Mouse (Mus musculus) kidney, embryonic 16.5 days (tissue): Measurements from ENCODE around the gene Cidec. TPM values are rescaled to one million over a fixed set of nuclear protein-coding genes. Genes with fewer than 3 reads are reported as not detected.

Experiments used
- ATAC-seq: fragments of 200-750 bp; cut with Nextera tagmentation; 2 replicates; pipeline ENCODE4 v1.8.0; 2017; ENCODE audit warnings: moderate TSS enrichment; ENCODE audit not compliant: low FRiP score, low TSS enrichment
- H3K27ac ChIP-seq: fragments of 300-500 bp; sonication (generic); 2 replicates; pipeline ENCODE4 v1.5.1; 2014; ENCODE audit warnings: low read length
- H3K27me3 ChIP-seq: fragments of 300-500 bp; sonication (generic); 2 replicates; pipeline ENCODE4 v1.6.1; 2014; ENCODE audit warnings: low read length, control low read depth, mixed read lengths; ENCODE audit not compliant: insufficient read depth
- H3K36me3 ChIP-seq: fragments of 300-500 bp; sonication (generic); 2 replicates; pipeline ENCODE4 v1.6.1; 2014; ENCODE audit warnings: low read length, control low read depth, mixed read lengths; ENCODE audit not compliant: insufficient read depth
- H3K4me1 ChIP-seq: fragments of 300-500 bp; sonication (generic); 2 replicates; pipeline ENCODE4 v1.6.1; 2014; ENCODE audit warnings: low read length, control low read depth, mixed read lengths; ENCODE audit not compliant: insufficient read depth
- H3K4me2 ChIP-seq: fragments of 300-500 bp; sonication (generic); replicated peaks from 2 replicates; pipeline ENCODE4 v1.6.1; 2014; ENCODE audit warnings: low read depth, low read length
- H3K4me3 ChIP-seq: fragments of 300-500 bp; sonication (generic); 2 replicates; pipeline ENCODE4 v1.5.1; 2014; ENCODE audit warnings: mild to moderate bottlenecking, low read length
- H3K9ac ChIP-seq: fragments of 300-500 bp; sonication (generic); replicated peaks from 2 replicates; pipeline ENCODE4 v1.6.1; 2014; ENCODE audit warnings: low read length
- H3K9me3 ChIP-seq: fragments of 300-500 bp; sonication (generic); 2 replicates; pipeline ENCODE4 v1.6.1; 2016; ENCODE audit warnings: low read length, control low read depth
- WGBS: fragments of 180-500 bp; shearing (Covaris S2); extraction: QIAGEN DNeasy Blood & Tissue Kit; methylation state at CpG from one replicate; pipeline ENCODE4 v1.1.7; 2014; 5-methylcytosine and 5-hydroxymethylcytosine counted together
- polyA plus RNA-seq: library from polyadenylated mRNA; unstranded; fragments of >200 nt; fragmentation: Nextera tagmentation; extraction: Ambion mirVana; gene quantifications from 2 replicates; pipeline ENCODE4 v1.2.1, GENCODE M21; 2015

Cidec gene
- not detected in 2 replicates for polyA plus RNA-seq

- H3K9me3 ChIP-seq, result no peaks in the 10 kb centered on the region
- H3K4me2 ChIP-seq, result no peak within 1 kb of the TSS
- H3K36me3 ChIP-seq, result no peaks in the 10 kb centered on the region
- no peaks in the 10 kb centered on the region for H3K27me3 ChIP-seq
- H3K9ac ChIP-seq, result no peak within 1 kb of the TSS
- H3K4me3 ChIP-seq, result no peak within 1 kb of the TSS
- H3K4me1 ChIP-seq, result no peaks in the 10 kb centered on the region
- H3K27ac ChIP-seq, result no peak within 1 kb of the TSS
- ATAC-seq, result no peak
- 71% methylated on average over 9 of the region's 9 CpGs for WGBS
Observed at GRCm38 (mm10) chr6:113435664-113436205, at the start of gene Cidec. TSS of gene Cidec (minus strand) at chr6:113435760.

- H3K36me3 ChIP-seq, result peaks cover 10% of the 10 kb centered on the region; the same call in 1 of the 2 replicates
- peak overlapping the region; percentile 66 for H3K4me2 ChIP-seq
- peak overlapping the region; percentile 60 for H3K4me3 ChIP-seq
- peak; percentile 35; the same call in 1 of the 2 replicates for ATAC-seq
- peaks cover 16% of the 10 kb centered on the region; the same call in 1 of the 2 replicates for H3K27me3 ChIP-seq
- peak overlapping the region; percentile 88 for H3K27ac ChIP-seq
- H3K9ac ChIP-seq, result peak overlapping the region; percentile 66
- 8% methylated on average over 10 of the region's 10 CpGs for WGBS
- H3K4me1 ChIP-seq, result peaks cover 19% of the 10 kb centered on the region
- no peaks in the 10 kb centered on the region for H3K9me3 ChIP-seq
Observed at GRCm38 (mm10) chr6:113483729-113484128, 48.2 kb upstream of the Cidec start.

- under 1% methylated on average over 26 of the region's 26 CpGs for WGBS
- H3K4me3 ChIP-seq, result peak within 1 kb of the TSS; percentile 60
- peaks cover 7% of the 10 kb centered on the region; the same call in 1 of the 2 replicates for H3K36me3 ChIP-seq
- peaks cover 16% of the 10 kb centered on the region; the same call in 1 of the 2 replicates for H3K27me3 ChIP-seq
- peak within 1 kb of the TSS; percentile 73 for H3K9ac ChIP-seq
- ATAC-seq, result peak; percentile 96
- peak within 1 kb of the TSS; percentile 66 for H3K4me2 ChIP-seq
- H3K27ac ChIP-seq, result peak within 1 kb of the TSS; percentile 88
- no peaks in the 10 kb centered on the region for H3K9me3 ChIP-seq
- H3K4me1 ChIP-seq, result peaks cover 19% of the 10 kb centered on the region
Observed at GRCm38 (mm10) chr6:113483100-113483615, 47.6 kb upstream of the Cidec start, which contains the start of gene Creld1. TSS of gene Creld1 (plus strand) at chr6:113483297.

GRCm38 (mm10) chr6:113482477-113483099, 47.0 kb upstream of the Cidec start:
- Histone ChIP-seq H3K9me3 (no peaks in the 10 kb centered on the region), H3K27me3 (peaks cover 16% of the 10 kb centered on the region; the same call in 1 of the 2 replicates), H3K4me1 (peaks cover 19% of the 10 kb centered on the region), H3K4me3 (peak overlapping the region; percentile 60), H3K4me2 (peak overlapping the region; percentile 66), H3K36me3 (0 out of 2 replicates have a peak, but pooled peaks cover 2% of the 10 kb centered on the region), H3K9ac (peak overlapping the region; percentile 73), H3K27ac (peak overlapping the region; percentile 84)
- ATAC-seq, result peak; percentile 59
- 1% methylated on average over 64 of the region's 65 CpGs for WGBS

GRCm38 (mm10) chr6:113480555-113481373, 45.2 kb upstream of the Cidec start:
- peaks cover 16% of the 10 kb centered on the region; the same call in 1 of the 2 replicates for H3K27me3 ChIP-seq
- no peaks in the 10 kb centered on the region for H3K36me3 ChIP-seq
- no peak overlapping the region for H3K4me3 ChIP-seq
- ATAC-seq, result no peak
- H3K4me2 ChIP-seq, result no peak overlapping the region
- no peak overlapping the region for H3K9ac ChIP-seq
- 57% methylated on average over 18 of the region's 18 CpGs for WGBS
- no peaks in the 10 kb centered on the region for H3K9me3 ChIP-seq
- H3K4me1 ChIP-seq, result peaks cover 19% of the 10 kb centered on the region
- H3K27ac ChIP-seq, result no peak overlapping the region

GRCm38 (mm10) chr6:113478906-113479305, 43.3 kb upstream of the Cidec start:
- H3K4me1 ChIP-seq, result peaks cover 16% of the 10 kb centered on the region
- H3K4me3 ChIP-seq, result no peak overlapping the region
- no peaks in the 10 kb centered on the region for H3K36me3 ChIP-seq
- H3K27ac ChIP-seq, result no peak overlapping the region
- no peaks in the 10 kb centered on the region for H3K9me3 ChIP-seq
- no peak for ATAC-seq
- peaks cover 16% of the 10 kb centered on the region; the same call in 1 of the 2 replicates for H3K27me3 ChIP-seq
- H3K9ac ChIP-seq, result no peak overlapping the region
- H3K4me2 ChIP-seq, result no peak overlapping the region
- WGBS, result 80% methylated on average over 10 of the region's 10 CpGs

GRCm38 (mm10) chr6:113477353-113477752, 41.8 kb upstream of the Cidec start:
- Histone ChIP-seq H3K27ac (no peak overlapping the region), H3K4me1 (peaks cover 13% of the 10 kb centered on the region; the same call in 1 of the 2 replicates), H3K9me3 (no peaks in the 10 kb centered on the region), H3K27me3 (peaks cover 16% of the 10 kb centered on the region; the same call in 1 of the 2 replicates), H3K4me2 (no peak overlapping the region), H3K36me3 (no peaks in the 10 kb centered on the region), H3K4me3 (no peak overlapping the region), H3K9ac (no peak overlapping the region)
- WGBS, result 30% methylated on average over 7 of the region's 7 CpGs
- ATAC-seq, result no peak

- 79% methylated on average over 6 of the region's 6 CpGs for WGBS
- H3K4me1 ChIP-seq, result peaks cover 28% of the 10 kb centered on the region
- H3K27ac ChIP-seq, result no peak overlapping the region
Observed at GRCm38 (mm10) chr6:113473715-113474114, 38.2 kb upstream of the Cidec start.

GRCm38 (mm10) chr6:113473246-113473645, 37.7 kb upstream of the Cidec start:
- Histone ChIP-seq H3K4me1 (peaks cover 28% of the 10 kb centered on the region), H3K4me2 (no peak overlapping the region), H3K36me3 (no peaks in the 10 kb centered on the region), H3K4me3 (no peak overlapping the region), H3K27me3 (peaks cover 5% of the 10 kb centered on the region), H3K27ac (no peak overlapping the region), H3K9me3 (no peaks in the 10 kb centered on the region), H3K9ac (no peak overlapping the region)
- WGBS, result 68% methylated on average over 2 of the region's 2 CpGs
- no peak for ATAC-seq

More at GRCm38 (mm10) chr6:113473715-113474114, 38.2 kb upstream of the Cidec start:
- Histone ChIP-seq H3K4me3 (no peak overlapping the region), H3K9me3 (no peaks in the 10 kb centered on the region), H3K27me3 (peaks cover 5% of the 10 kb centered on the region), H3K9ac (no peak overlapping the region), H3K4me2 (no peak overlapping the region), H3K36me3 (no peaks in the 10 kb centered on the region)
- no peak for ATAC-seq
